Mouse (Mus musculus) liver, adult 2 months (tissue): ENCODE results near the gene Vti1b. TPM values are rescaled to one million over a fixed set of nuclear protein-coding genes. Genes with fewer than 3 reads are reported as not detected.
A peak's percentile ranks its signal among the peaks of the same experiment; 100 is the strongest.

Source experiments
- DNase-seq: peaks from one replicate; pipeline ENCODE4 v3.0.0-alpha.2; 2011; ENCODE audit warnings: low read depth, low spot score; ENCODE audit errors: extremely low read depth
- H3K27ac ChIP-seq: fragments of 200-500 bp; replicated peaks from 2 replicates; pipeline ENCODE4 v1.5.1; 2012; ENCODE audit warnings: low read depth, mild to moderate bottlenecking, control low read depth, inconsistent platforms, low read length; ENCODE audit not compliant: insufficient read depth
- H3K27me3 ChIP-seq: fragments of 200-500 bp; 2 replicates; pipeline ENCODE4 v1.6.1; 2012; ENCODE audit warnings: mild to moderate bottlenecking, moderate library complexity, low read length, inconsistent platforms; ENCODE audit not compliant: control insufficient read depth, insufficient read depth
- H3K36me3 ChIP-seq: fragments of 200-500 bp; 2 replicates; pipeline ENCODE4 v1.6.1; 2012; ENCODE audit warnings: low read length, inconsistent platforms; ENCODE audit not compliant: control insufficient read depth, insufficient read depth
- H3K4me1 ChIP-seq: fragments of 200-500 bp; 2 replicates; pipeline ENCODE4 v1.6.1; 2011; ENCODE audit warnings: low read length; ENCODE audit not compliant: control insufficient read depth, insufficient read depth
- H3K4me3 ChIP-seq: fragments of 200-500 bp; 2 replicates; pipeline ENCODE4 v1.5.1; 2011; ENCODE audit warnings: low read depth, mild to moderate bottlenecking, control low read depth, low read length, moderate library complexity; ENCODE audit not compliant: insufficient read depth
- H3K79me2 ChIP-seq: fragments of 200-500 bp; 2 replicates; pipeline ENCODE4 v1.6.1; 2012; ENCODE audit warnings: inconsistent platforms, mild to moderate bottlenecking, low read length, moderate library complexity; ENCODE audit not compliant: control insufficient read depth, insufficient read depth
- H3K9ac ChIP-seq: fragments of 200-500 bp; 2 replicates; pipeline ENCODE4 v1.6.1; 2012; ENCODE audit warnings: low read depth, mild to moderate bottlenecking, control low read depth, inconsistent platforms, low read length
- CTCF ChIP-seq: fragments of 200-500 bp; IDR thresholded peaks from 2 replicates; pipeline ENCODE4 v1.5.1; 2011; ENCODE audit warnings: low read depth, low read length, control low read depth
- POLR2A ChIP-seq: fragments of 200-500 bp; IDR thresholded peaks from 2 replicates; pipeline ENCODE4 v1.6.1; 2011; ENCODE audit warnings: low read length, control low read depth; ENCODE audit not compliant: insufficient read depth; ENCODE audit errors: extremely low read depth
- WGBS: fragments of 180-500 bp; shearing (Covaris S2); methylation state at CpG from one replicate; pipeline ENCODE4 v1.1.7; 2018; 5-methylcytosine and 5-hydroxymethylcytosine counted together
- polyA plus RNA-seq: library from polyadenylated mRNA; depleted of rRNA; stranded (reverse); fragments of >200 nt; gene quantifications from 2 replicates; pipeline ENCODE4 v1.2.3, GENCODE M21; 2012
- total RNA-seq: library from RNA; depleted of rRNA; stranded (reverse); fragments of >200 nt; gene quantifications from 2 replicates; pipeline ENCODE4 v1.2.3, GENCODE M21; 2014

Vti1b gene
- total and polyA plus RNA-seq, 2 experiments: 29.9 to 70.7 TPM

DNA sequence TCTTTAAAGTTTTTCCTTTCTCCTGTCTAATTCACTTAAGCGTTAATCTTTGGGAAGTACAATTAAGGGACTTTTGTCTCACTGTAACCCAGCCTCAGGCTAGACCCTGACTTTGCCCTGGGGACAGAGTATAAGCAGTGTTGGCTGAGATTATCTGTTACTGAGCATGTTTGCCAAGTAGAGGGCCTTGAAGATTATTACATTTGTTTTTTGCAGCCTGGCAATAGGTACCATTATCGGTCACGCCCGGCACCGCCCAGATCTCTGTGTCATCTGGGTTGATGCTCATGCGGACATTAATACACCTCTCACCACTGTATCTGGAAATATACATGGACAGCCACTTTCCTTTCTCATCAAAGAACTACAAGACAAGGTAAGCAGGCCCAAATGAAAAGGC lies 22.8 kb downstream of the Vti1b start:
- Histone ChIP-seq H3K4me1 (no peaks in the 10 kb centered on the region), H3K27me3 (no peaks in the 10 kb centered on the region), H3K4me3 (no peak overlapping the region), H3K36me3 (peaks cover 5% of the 10 kb centered on the region), H3K79me2 (no peaks in the 10 kb centered on the region), H3K27ac (no peak overlapping the region), H3K9ac (no peak overlapping the region)
- 96% methylated on average over 6 of the region's 6 CpGs for WGBS
- peak; percentile 24 for DNase-seq
- no peak for TF ChIP-seq POLR2A
- no peak for TF ChIP-seq CTCF

DNA sequence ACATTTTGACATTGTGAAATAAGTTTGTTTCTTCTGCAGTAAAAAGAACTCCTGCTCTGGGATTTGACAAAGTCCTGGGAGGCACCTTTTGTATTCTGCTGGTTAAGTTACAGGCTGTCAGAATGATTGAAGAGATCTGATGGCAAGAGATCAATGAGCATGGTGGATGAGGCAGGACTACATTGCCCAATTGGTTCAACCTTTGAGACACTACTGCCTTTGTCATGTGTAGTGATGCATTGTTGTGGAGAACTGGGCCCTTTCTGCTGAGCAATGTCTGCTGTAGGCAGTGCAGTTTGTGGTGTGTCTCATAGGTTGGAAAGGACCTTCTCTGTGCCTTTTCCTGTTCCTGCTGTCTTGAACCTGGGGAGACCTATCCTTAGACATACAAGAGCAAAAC lies 31.1 kb downstream of the Vti1b start:
- no peaks in the 10 kb centered on the region for H3K4me1 ChIP-seq
- H3K27me3 ChIP-seq: no peaks in the 10 kb centered on the region
- H3K79me2 ChIP-seq: no peaks in the 10 kb centered on the region
- no peak overlapping the region for H3K9ac ChIP-seq
- no peak for TF ChIP-seq POLR2A
- TF ChIP-seq CTCF: no peak
- DNase-seq: no peak
- H3K27ac ChIP-seq: peak overlapping the region; percentile 24; the same call in 1 of the 2 replicates
- no peak overlapping the region for H3K4me3 ChIP-seq
- H3K36me3 ChIP-seq: no peaks in the 10 kb centered on the region

DNA sequence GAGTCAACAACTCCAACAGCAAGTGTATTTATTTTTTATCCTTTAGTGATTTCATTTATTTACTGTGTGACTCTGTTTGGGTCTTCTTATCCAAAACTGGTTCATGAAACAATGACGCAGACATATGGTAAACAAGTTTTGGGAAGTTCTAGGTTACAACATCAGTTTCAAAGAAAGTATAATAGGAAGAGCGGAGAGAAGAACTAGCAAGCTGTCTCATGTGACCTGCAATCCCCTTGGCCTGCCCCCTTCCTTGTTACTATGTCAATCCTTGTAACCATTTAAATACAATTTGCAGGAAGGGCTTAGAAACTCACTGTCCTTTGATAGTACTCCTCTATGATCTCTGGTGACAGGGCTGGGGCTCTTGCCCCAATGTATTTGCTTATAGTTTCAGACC lies 31.7 kb downstream of the Vti1b start:
- no peaks in the 10 kb centered on the region for H3K79me2 ChIP-seq
- H3K27ac ChIP-seq: no peak overlapping the region
- peak; percentile 36 for DNase-seq
- TF ChIP-seq POLR2A: no peak
- no peak for TF ChIP-seq CTCF
- no peak overlapping the region for H3K9ac ChIP-seq
- H3K4me1 ChIP-seq: no peaks in the 10 kb centered on the region
- WGBS: 80% methylated on average over 2 of the region's 2 CpGs
- H3K27me3 ChIP-seq: no peaks in the 10 kb centered on the region
- no peak overlapping the region for H3K4me3 ChIP-seq
- H3K36me3 ChIP-seq: no peaks in the 10 kb centered on the region

DNA sequence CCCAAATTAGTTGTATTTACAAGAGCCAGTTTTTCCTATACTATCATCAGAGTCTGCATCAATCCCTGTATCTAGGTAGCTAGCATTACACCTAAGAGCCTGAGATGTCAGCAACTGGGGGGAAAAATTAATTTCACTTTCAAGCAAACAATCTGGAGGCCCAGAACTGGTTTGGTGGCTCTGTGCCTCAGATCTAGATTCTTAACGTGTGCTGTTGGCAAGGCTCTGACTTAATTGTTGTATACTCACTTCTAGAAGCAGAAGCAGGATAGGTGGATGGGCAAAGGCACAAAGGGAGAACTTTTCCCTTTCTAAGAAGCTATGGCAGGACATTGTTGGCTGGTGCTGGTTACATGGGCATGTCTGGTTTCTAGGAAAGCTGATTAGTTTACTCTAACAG lies 33.0 kb downstream of the Vti1b start:
- Histone ChIP-seq H3K27me3 (0 out of 2 replicates have a peak, but pooled peaks cover 2% of the 10 kb centered on the region), H3K36me3 (no peaks in the 10 kb centered on the region), H3K9ac (no peak overlapping the region), H3K4me3 (no peak overlapping the region), H3K79me2 (no peaks in the 10 kb centered on the region), H3K4me1 (no peaks in the 10 kb centered on the region), H3K27ac (no peak overlapping the region)
- WGBS: 55% methylated on average over 1 of the region's 1 CpGs
- TF ChIP-seq CTCF: no peak
- TF ChIP-seq POLR2A: no peak
- DNase-seq: no peak

DNA sequence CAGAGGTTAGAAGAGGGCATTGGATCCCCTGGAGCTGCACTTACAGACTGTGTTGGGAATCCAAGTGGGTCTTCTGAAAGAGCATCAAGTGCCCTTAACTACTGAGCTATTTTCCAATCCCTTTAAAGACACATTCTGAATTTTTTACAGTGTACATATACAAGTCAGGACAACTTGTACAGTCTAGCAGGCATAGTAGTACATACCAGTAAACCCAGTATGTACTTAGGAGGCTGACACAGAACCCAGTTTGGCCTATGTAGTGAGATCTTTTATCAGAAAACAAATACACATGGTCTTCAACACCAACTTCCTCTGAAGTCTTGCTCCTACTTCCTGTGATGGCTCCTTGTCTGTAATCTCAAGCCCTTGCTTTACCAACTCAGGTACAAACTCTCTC lies 33.5 kb downstream of the Vti1b start:
- Histone ChIP-seq H3K36me3 (no peaks in the 10 kb centered on the region), H3K4me1 (no peaks in the 10 kb centered on the region), H3K79me2 (no peaks in the 10 kb centered on the region), H3K4me3 (no peak overlapping the region), H3K9ac (no peak overlapping the region), H3K27ac (no peak overlapping the region), H3K27me3 (0 out of 2 replicates have a peak, but pooled peaks cover 2% of the 10 kb centered on the region)
- TF ChIP-seq POLR2A (no peak), CTCF (no peak)
- DNase-seq: no peak

DNA sequence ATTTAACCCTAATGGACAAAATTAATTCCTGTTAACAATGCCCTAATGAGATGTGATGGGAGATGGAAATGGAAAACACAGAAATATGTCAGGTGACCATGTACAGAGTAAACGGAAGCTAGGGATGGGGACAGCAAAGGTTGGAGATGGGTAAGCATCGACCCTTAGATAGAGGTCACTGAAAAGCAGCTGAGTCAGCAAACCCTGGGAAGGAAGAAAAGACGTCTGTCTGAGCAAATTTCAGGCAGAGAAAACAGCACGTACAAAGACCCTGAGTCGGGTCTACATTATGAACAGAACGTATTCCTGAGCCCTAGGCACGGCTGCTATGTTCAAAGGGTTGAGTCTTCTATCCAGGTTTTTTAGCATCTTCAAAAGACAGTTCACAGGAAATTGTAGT lies 35.5 kb downstream of the Vti1b start:
- Histone ChIP-seq H3K27ac (no peak overlapping the region), H3K4me3 (no peak overlapping the region), H3K9ac (no peak overlapping the region), H3K79me2 (no peaks in the 10 kb centered on the region), H3K27me3 (peaks cover 6% of the 10 kb centered on the region; the same call in 1 of the 2 replicates), H3K4me1 (no peaks in the 10 kb centered on the region), H3K36me3 (no peaks in the 10 kb centered on the region)
- 79% methylated on average over 7 of the region's 7 CpGs for WGBS
- TF ChIP-seq CTCF (no peak), POLR2A (no peak)
- no peak for DNase-seq
